Comparison of ENCODE assay signal across 21 mouse cellular contexts in genomic region chr8:116867321-116867720, GRCm38 (mm10). TPM values are rescaled to one million over a fixed set of nuclear protein-coding genes. Genes with fewer than 3 reads are reported as not detected.
DNase-seq lines count a peak whose midpoint lies in the region; ATAC-seq and TF ChIP-seq lines count a peak whose summit lies in the region.
"Had no signal": no experiment of that assay in that cellular context is flagged by ENCODE, and none has a peak within 500 bp of the region (broad histone marks: within the 10 kb centered on the region; RNA-seq: fewer than 3 reads in every experiment).

No protein-coding gene starts in this region.

- H3K9ac ChIP-seq in lung, postnatal 0 days (replicated peaks; ENCODE audit: low read depth): no peak overlapping the region
- H3K9ac ChIP-seq: forebrain, embryonic 15.5 days; hindbrain, embryonic 12.5 days; limb, embryonic 15.5 days; liver, postnatal 0 days; stomach, embryonic 15.5 days had no signal

- no peaks in the 10 kb centered on the region for H3K4me1 ChIP-seq in lung, postnatal 0 days (ENCODE audit: insufficient read depth, low read depth, low read length)

- H3K36me3 ChIP-seq in lung, postnatal 0 days (ENCODE audit: insufficient read depth, low read length): no peaks in the 10 kb centered on the region
- H3K36me3 ChIP-seq: forebrain, embryonic 15.5 days; hindbrain, embryonic 12.5 days; limb, embryonic 15.5 days; stomach, embryonic 15.5 days had no signal

- no peak overlapping the region for H3K27ac ChIP-seq in lung, postnatal 0 days (ENCODE audit: low read length)
- H3K27ac ChIP-seq: forebrain, embryonic 15.5 days; hindbrain, embryonic 12.5 days; limb, embryonic 15.5 days; stomach, embryonic 15.5 days had no signal

- TF ChIP-seq EP300 in lung, postnatal 0 days (IDR thresholded peaks at IDR 0.05): no peak

- WGBS in lung, postnatal 0 days: 46% methylated on average over 9 of the region's 9 CpGs

- no peak for ATAC-seq in lung, postnatal 0 days
- ATAC-seq: forebrain, embryonic 15.5 days; inflammation-experienced regulatory T-cells, adult 6 months; liver, postnatal 0 days had no signal

- TF ChIP-seq CTCF in lung, postnatal 0 days (IDR thresholded peaks at IDR 0.05): no peak

- H3K4me3 ChIP-seq in lung, postnatal 0 days (ENCODE audit: low read depth, low read length): no peak overlapping the region
- H3K4me3 ChIP-seq: forebrain, embryonic 15.5 days; hindbrain, embryonic 12.5 days; limb, embryonic 15.5 days; stomach, embryonic 15.5 days had no signal

- 0 out of 2 replicates have a peak overlapping the region, but pooled peaks have one; percentile 11 for H3K4me2 ChIP-seq in lung, postnatal 0 days (replicated peaks; ENCODE audit: low read depth, low read length)
- H3K4me2 ChIP-seq: forebrain, embryonic 15.5 days; heart, embryonic 11.5 days; hindbrain, embryonic 12.5 days; limb, embryonic 15.5 days; stomach, embryonic 15.5 days had no signal

- H3K9me3 ChIP-seq in lung, postnatal 0 days (ENCODE audit: low read length): no peaks in the 10 kb centered on the region
- H3K9me3 ChIP-seq: forebrain, embryonic 15.5 days; hindbrain, embryonic 12.5 days; limb, embryonic 15.5 days; stomach, embryonic 15.5 days had no signal

- no peaks in the 10 kb centered on the region; the same call in 1 of the 2 replicates for H3K27me3 ChIP-seq in lung, postnatal 0 days (replicated peaks; ENCODE audit: insufficient read depth, low read length)
- H3K27me3 ChIP-seq: forebrain, embryonic 15.5 days had no signal

- peak; percentile 22 for DNase-seq in adrenal gland, postnatal 14 days
- no peak for DNase-seq in adrenal gland, postnatal 10 days
- no peak for DNase-seq in lung, postnatal 0 days (ENCODE audit: low spot score)
- DNase-seq in lung, postnatal 10 days: no peak
- DNase-seq in kidney, postnatal 10 days: peak; percentile 53
- DNase-seq in urinary bladder, adult 2 months (ENCODE audit: low spot score): no peak
- DNase-seq in ovary, postnatal 14 days (ENCODE audit: low spot score): no peak
- DNase-seq: cerebellum, adult 18-20 months; cerebellum, postnatal 25 days; embryo, embryonic 11 days; gastrocnemius, postnatal 36 days; heart, postnatal 10 days; liver, postnatal 0 days; retina, postnatal 1 day; thymus, adult 2 months had no signal

RNA-seq across cellular contexts. Expression of gene Cmc2, which starts 53.9 kb away (rescaled TPM):
- 45.4 and 50.7 TPM in 2 replicates for total RNA-seq in adrenal gland, postnatal 14 days (2021)
- 10 to 100 TPM; 40.1 to 46.4 TPM for total RNA-seq in adrenal gland, postnatal 10 days (2021)
- polyA plus RNA-seq in lung, postnatal 0 days (2015; fragmentation: Nextera tagmentation; extraction: Ambion mirVana): 28.6 and 36.6 TPM in 2 replicates
- 10.1 and 11.3 TPM in 2 replicates for polyA plus RNA-seq in urinary bladder, adult 2 months (2012; rRNA removed)

RNA-seq across cellular contexts. Expression of gene Cenpn, which starts 54.2 kb away (rescaled TPM):
- 6.5 and 6.9 TPM in 2 replicates for total RNA-seq in adrenal gland, postnatal 14 days (2021)
- total RNA-seq in adrenal gland, postnatal 10 days (2021): 10 to 100 TPM in 1 of 2 experiments, 1 to 10 TPM in 1; 7.1 to 10.5 TPM
- 2.7 and 3.7 TPM in 2 replicates for polyA plus RNA-seq in lung, postnatal 0 days (2015; fragmentation: Nextera tagmentation; extraction: Ambion mirVana)
- polyA plus RNA-seq in urinary bladder, adult 2 months (2012; rRNA removed): 2.2 and 2.8 TPM in 2 replicates

Comparison
In these comparisons a context has a peak if more than half of its experiments do, and no peak if none do; other contexts are left out.
1. DNase-seq: peak in adrenal gland, postnatal 14 days (single experiment) and kidney, postnatal 10 days (single experiment); none in adrenal gland, postnatal 10 days (single experiment), lung, postnatal 0 days (single experiment), lung, postnatal 10 days (single experiment), urinary bladder, adult 2 months (single experiment) and ovary, postnatal 14 days (single experiment).